Mouse (Mus musculus): ENCODE measurements around the gene Rwdd2a. TPM values are rescaled to one million over a fixed set of nuclear protein-coding genes. Genes with fewer than 3 reads are reported as not detected.
A peak's percentile ranks its signal among the peaks of the same experiment; 100 is the strongest.
"Not testable (repeated sequence)": the region's sequence is repeated elsewhere in the genome, so short reads cannot be mapped to it uniquely, and the experiment has no call there.

Rwdd2a gene
- polyA plus RNA-seq, 1 experiment: not detected

- Histone ChIP-seq H3K4me3 (ENCODE audit: insufficient read depth, low read depth, low read length) (no peak overlapping the region), H3K27ac (ENCODE audit: insufficient read depth, low read depth, low read length) (no peak overlapping the region), H3K4me1 (ENCODE audit: control insufficient read depth, insufficient read depth, low read length) (no peaks in the 10 kb centered on the region)
- WGBS: 90% methylated on average over 10 of the region's 10 CpGs
- TF ChIP-seq POLR2A (IDR thresholded peaks at IDR 0.05; ENCODE audit: insufficient read depth, low read depth, low read length): no peak
- no peak for TF ChIP-seq CTCF (IDR thresholded peaks at IDR 0.05; ENCODE audit: insufficient read depth, low read depth, low read length)
These were observed 7.9 kb downstream of the Rwdd2a start for GRCm38 (mm10) chr9:86579657-86580056.

GRCm38 (mm10) chr9:86583740-86584139 lies 11.9 kb downstream of the Rwdd2a start:
- WGBS: 59% methylated on average over 3 of the region's 3 CpGs
- Histone ChIP-seq H3K27ac (ENCODE audit: insufficient read depth, low read depth, low read length) (no peak overlapping the region), H3K4me1 (ENCODE audit: control insufficient read depth, insufficient read depth, low read length) (no peaks in the 10 kb centered on the region), H3K4me3 (ENCODE audit: insufficient read depth, low read depth, low read length) (no peak overlapping the region)
- no peak for TF ChIP-seq POLR2A (IDR thresholded peaks at IDR 0.05; ENCODE audit: insufficient read depth, low read depth, low read length)
- peak; percentile 48; the same call in 1 of the 2 replicates for TF ChIP-seq CTCF (IDR thresholded peaks at IDR 0.05; ENCODE audit: insufficient read depth, low read depth, low read length)

GRCm38 (mm10) chr9:86587019-86587795 lies 15.4 kb downstream of the Rwdd2a start:
- H3K4me3 ChIP-seq (ENCODE audit: insufficient read depth, low read depth, low read length): no peak overlapping the region
- TF ChIP-seq CTCF (IDR thresholded peaks at IDR 0.05; ENCODE audit: insufficient read depth, low read depth, low read length): no peak
- TF ChIP-seq POLR2A (IDR thresholded peaks at IDR 0.05; ENCODE audit: insufficient read depth, low read depth, low read length): no peak
- H3K27ac ChIP-seq (ENCODE audit: insufficient read depth, low read depth, low read length): no peak overlapping the region
- WGBS: 89% methylated on average over 11 of the region's 11 CpGs
- peaks cover 3% of the 10 kb centered on the region; the same call in 1 of the 2 replicates for H3K4me1 ChIP-seq (ENCODE audit: control insufficient read depth, insufficient read depth, low read length)

GRCm38 (mm10) chr9:86592676-86593668 lies 21.2 kb downstream of the Rwdd2a start:
- peak overlapping the region; percentile 85 for H3K27ac ChIP-seq (ENCODE audit: insufficient read depth, low read depth, low read length)
- no peak overlapping the region for H3K4me3 ChIP-seq (ENCODE audit: insufficient read depth, low read depth, low read length)
- no peak for TF ChIP-seq CTCF (IDR thresholded peaks at IDR 0.05; ENCODE audit: insufficient read depth, low read depth, low read length)
- TF ChIP-seq POLR2A (IDR thresholded peaks at IDR 0.05; ENCODE audit: insufficient read depth, low read depth, low read length): no peak
- H3K4me1 ChIP-seq (ENCODE audit: control insufficient read depth, insufficient read depth, low read length): peaks cover 11% of the 10 kb centered on the region
- WGBS: 46% methylated on average over 19 of the region's 19 CpGs

- WGBS: 78% methylated on average over 10 of the region's 10 CpGs
- H3K4me3 ChIP-seq (ENCODE audit: insufficient read depth, low read depth, low read length): not testable (repeated sequence)
- peaks cover 11% of the 10 kb centered on the region for H3K4me1 ChIP-seq (ENCODE audit: control insufficient read depth, insufficient read depth, low read length)
These were observed 22.6 kb downstream of the Rwdd2a start for GRCm38 (mm10) chr9:86594357-86594767.

GRCm38 (mm10) chr9:86596983-86597382 lies 25.2 kb downstream of the Rwdd2a start:
- not testable (repeated sequence) for H3K27ac ChIP-seq (ENCODE audit: insufficient read depth, low read depth, low read length); H3K4me1 ChIP-seq (ENCODE audit: control insufficient read depth, insufficient read depth, low read length); H3K4me3 ChIP-seq (ENCODE audit: insufficient read depth, low read depth, low read length)

More at GRCm38 (mm10) chr9:86594357-86594767, 22.6 kb downstream of the Rwdd2a start:
- H3K27ac ChIP-seq (ENCODE audit: insufficient read depth, low read depth, low read length): not testable (repeated sequence)

- Histone ChIP-seq H3K4me3 (ENCODE audit: insufficient read depth, low read depth, low read length) (no peak overlapping the region), H3K27ac (ENCODE audit: insufficient read depth, low read depth, low read length) (no peak overlapping the region), H3K4me1 (ENCODE audit: control insufficient read depth, insufficient read depth, low read length) (no peaks in the 10 kb centered on the region)
- WGBS: 59% methylated on average over 8 of the region's 8 CpGs
- TF ChIP-seq POLR2A (IDR thresholded peaks at IDR 0.05; ENCODE audit: insufficient read depth, low read depth, low read length) (no peak), CTCF (IDR thresholded peaks at IDR 0.05; ENCODE audit: insufficient read depth, low read depth, low read length) (no peak)
These were observed 28.0 kb downstream of the Rwdd2a start for GRCm38 (mm10) chr9:86599723-86600303.

- WGBS: 73% methylated on average over 6 of the region's 6 CpGs
- no peak overlapping the region for H3K27ac ChIP-seq (ENCODE audit: insufficient read depth, low read depth, low read length)
- TF ChIP-seq CTCF (IDR thresholded peaks at IDR 0.05; ENCODE audit: insufficient read depth, low read depth, low read length) (no peak), POLR2A (IDR thresholded peaks at IDR 0.05; ENCODE audit: insufficient read depth, low read depth, low read length) (no peak)
- no peaks in the 10 kb centered on the region for H3K4me1 ChIP-seq (ENCODE audit: control insufficient read depth, insufficient read depth, low read length)
- no peak overlapping the region for H3K4me3 ChIP-seq (ENCODE audit: insufficient read depth, low read depth, low read length)
These were observed 34.0 kb downstream of the Rwdd2a start for GRCm38 (mm10) chr9:86605776-86606175.

- WGBS: 95% methylated on average over 4 of the region's 4 CpGs
- TF ChIP-seq POLR2A (IDR thresholded peaks at IDR 0.05; ENCODE audit: insufficient read depth, low read depth, low read length) (no peak), CTCF (IDR thresholded peaks at IDR 0.05; ENCODE audit: insufficient read depth, low read depth, low read length) (no peak)
- H3K4me1 ChIP-seq (ENCODE audit: control insufficient read depth, insufficient read depth, low read length): no peaks in the 10 kb centered on the region
- H3K27ac ChIP-seq (ENCODE audit: insufficient read depth, low read depth, low read length): no peak overlapping the region
- H3K4me3 ChIP-seq (ENCODE audit: insufficient read depth, low read depth, low read length): no peak overlapping the region
These were observed 40.3 kb downstream of the Rwdd2a start for GRCm38 (mm10) chr9:86612091-86612490.
